Mouse (Mus musculus) heart, adult 2 months (tissue): ENCODE measurements around the gene Kank1. TPM values are rescaled to one million over a fixed set of nuclear protein-coding genes. Genes with fewer than 3 reads are reported as not detected.

ENCODE experiments used
- DNase-seq, 2 experiments: peaks; one replicate each; pipeline ENCODE4 v3.0.0; 2021
- H3K27ac ChIP-seq: fragments of 200-600 bp; 2 replicates; pipeline ENCODE4 v1.8.1; 2022
- H3K27me3 ChIP-seq: fragments of 200-500 bp; 2 replicates; pipeline ENCODE4 v1.6.1; 2012; ENCODE audit warnings: mild to moderate bottlenecking, low read length, inconsistent platforms, mixed read lengths; ENCODE audit not compliant: control insufficient read depth, insufficient read depth
- H3K36me3 ChIP-seq: fragments of 200-500 bp; 2 replicates; pipeline ENCODE4 v1.6.1; 2012; ENCODE audit warnings: low read length, inconsistent platforms; ENCODE audit not compliant: control insufficient read depth, insufficient read depth
- H3K4me1 ChIP-seq: fragments of 200-500 bp; 2 replicates; pipeline ENCODE4 v1.6.1; 2011; ENCODE audit warnings: low read length; ENCODE audit not compliant: control insufficient read depth, insufficient read depth
- H3K4me3 ChIP-seq: fragments of 200-600 bp; 2 replicates; pipeline ENCODE4 v1.8.1; 2022
- H3K79me2 ChIP-seq: fragments of 200-500 bp; replicated peaks from 2 replicates; pipeline ENCODE4 v1.6.1; 2012; ENCODE audit warnings: mild to moderate bottlenecking, inconsistent platforms, low read length, moderate library complexity, mixed read lengths; ENCODE audit not compliant: control insufficient read depth, insufficient read depth
- H3K9ac ChIP-seq: fragments of 200-500 bp; 2 replicates; pipeline ENCODE4 v1.6.1; 2012; ENCODE audit warnings: low read depth, mild to moderate bottlenecking, control low read depth, inconsistent platforms, low read length, mixed read lengths
- CTCF ChIP-seq: fragments of 200-600 bp; IDR thresholded peaks from 2 replicates; pipeline ENCODE4 v1.8.1; 2022; ENCODE audit warnings: antibody characterized with exemption, mild to moderate bottlenecking, moderate library complexity
- EP300 ChIP-seq: fragments of 200-500 bp; IDR thresholded peaks from 2 replicates; pipeline ENCODE4 v1.6.1; 2011; ENCODE audit warnings: low read depth, low read length, control low read depth; ENCODE audit not compliant: insufficient read depth
- POLR2A ChIP-seq: fragments of 200-500 bp; IDR thresholded peaks from 2 replicates; pipeline ENCODE4 v1.6.1; 2011; ENCODE audit warnings: mild to moderate bottlenecking, low read depth, low read length, control low read depth; ENCODE audit not compliant: insufficient read depth
- WGBS: fragments of 180-500 bp; shearing (Covaris S2); methylation state at CpG from one replicate; pipeline ENCODE4 v1.1.7; 2018; 5-methylcytosine and 5-hydroxymethylcytosine counted together
- intact Hi-C: fragments of 180-260 bp; cut with DNase I; formaldehyde crosslinking; loops from one replicate; pipeline ENCODE4 v1.15.1; 2025
- polyA plus RNA-seq: library from polyadenylated mRNA; depleted of rRNA; stranded (reverse); fragments of >200 nt; gene quantifications from 2 replicates; pipeline ENCODE4 v1.2.3, GENCODE M21; 2012
- total RNA-seq, 2 experiments: library from RNA; stranded (reverse); gene quantifications; 2 replicates each; pipeline ENCODE4 v1.2.3; 2021

The Kank1 gene
- total and polyA plus RNA-seq, 3 experiments: 37.2 to 43.9 (median 37.3) TPM

GRCm38 (mm10) chr19:25438246-25438645, 201.5 kb downstream of the Kank1 start:
- intact Hi-C loops: no loop called here
- no peak for TF ChIP-seq POLR2A
- no peak for TF ChIP-seq EP300
- TF ChIP-seq CTCF: no peak
- no peaks in the 10 kb centered on the region for H3K36me3 ChIP-seq
- H3K4me1 ChIP-seq: peaks cover 4% of the 10 kb centered on the region
- H3K27ac ChIP-seq: no peak overlapping the region
- no peaks in the 10 kb centered on the region for H3K27me3 ChIP-seq
- no peak for DNase-seq
- H3K79me2 ChIP-seq: no peaks in the 10 kb centered on the region
- H3K4me3 ChIP-seq: no peak overlapping the region
- no peak overlapping the region for H3K9ac ChIP-seq
- 95% methylated on average over 6 of the region's 6 CpGs for WGBS

GRCm38 (mm10) chr19:25439807-25440206, 203.0 kb downstream of the Kank1 start:
- no peaks in the 10 kb centered on the region for H3K79me2 ChIP-seq
- H3K4me3 ChIP-seq: no peak overlapping the region
- 75% methylated on average over 6 of the region's 6 CpGs for WGBS
- no peak for TF ChIP-seq EP300
- no peaks in the 10 kb centered on the region for H3K36me3 ChIP-seq
- H3K4me1 ChIP-seq: peaks cover 4% of the 10 kb centered on the region
- no peak overlapping the region for H3K27ac ChIP-seq
- H3K9ac ChIP-seq: no peak overlapping the region
- no peaks in the 10 kb centered on the region for H3K27me3 ChIP-seq
- DNase-seq: no peak
- intact Hi-C loops: no loop called here

- Histone ChIP-seq H3K27ac (no peak overlapping the region), H3K36me3 (no peaks in the 10 kb centered on the region), H3K4me1 (peaks cover 2% of the 10 kb centered on the region), H3K4me3 (no peak overlapping the region), H3K9ac (no peak overlapping the region), H3K27me3 (no peaks in the 10 kb centered on the region), H3K79me2 (no peaks in the 10 kb centered on the region)
- no peak for TF ChIP-seq POLR2A
- 47% methylated on average over 4 of the region's 4 CpGs for WGBS
- no peak for DNase-seq
- intact Hi-C loops: no loop called here
Measured at GRCm38 (mm10) chr19:25440736-25441135, 204.0 kb downstream of the Kank1 start.

GRCm38 (mm10) chr19:25445054-25445453, 208.3 kb downstream of the Kank1 start:
- 25% methylated on average over 7 of the region's 7 CpGs for whole genome bisulfite sequencing
- H3K4me1 ChIP-seq: no peaks in the 10 kb centered on the region; the same call in 1 of the 2 replicates
- H3K79me2 ChIP-seq: no peaks in the 10 kb centered on the region
- H3K36me3 ChIP-seq: no peaks in the 10 kb centered on the region
- H3K27me3 ChIP-seq: no peaks in the 10 kb centered on the region
- peak; percentile 73; the same call in 1 of the 2 replicates for TF ChIP-seq EP300
- no peak for TF ChIP-seq POLR2A
- peak; percentile 94 for TF ChIP-seq CTCF
- H3K4me3 ChIP-seq: no peak overlapping the region
- H3K27ac ChIP-seq: no peak overlapping the region
- H3K9ac ChIP-seq: no peak overlapping the region
- intact Hi-C loops: loop anchor here (1.0 kb wide), 1 partner anchor 104 kb away; no protein-coding TSS in a partner anchor
- peak; percentile 61 to 63 for DNase-seq

- intact Hi-C loops: loop anchor here (1.0 kb wide), 1 partner anchor 105 kb away; no protein-coding TSS in a partner anchor
- TF ChIP-seq CTCF: no peak
- TF ChIP-seq POLR2A: no peak
- TF ChIP-seq EP300: no peak
- no peaks in the 10 kb centered on the region for H3K36me3 ChIP-seq
- no peak overlapping the region for H3K4me3 ChIP-seq
- H3K4me1 ChIP-seq: no peaks in the 10 kb centered on the region; the same call in 1 of the 2 replicates
- H3K27ac ChIP-seq: no peak overlapping the region
- H3K27me3 ChIP-seq: no peaks in the 10 kb centered on the region
- WGBS: 48% methylated on average over 8 of the region's 8 CpGs
- H3K9ac ChIP-seq: no peak overlapping the region
- H3K79me2 ChIP-seq: no peaks in the 10 kb centered on the region
- DNase-seq: no peak
Measured at GRCm38 (mm10) chr19:25445842-25446241, 209.1 kb downstream of the Kank1 start.

- Histone ChIP-seq H3K4me3 (peak overlapping the region; percentile 20), H3K27ac (peak overlapping the region; percentile 70), H3K9ac (no peak overlapping the region), H3K36me3 (no peaks in the 10 kb centered on the region), H3K79me2 (no peaks in the 10 kb centered on the region), H3K27me3 (no peaks in the 10 kb centered on the region), H3K4me1 (no peaks in the 10 kb centered on the region; the same call in 1 of the 2 replicates)
- intact Hi-C loops: no loop called here
- WGBS: 72% methylated on average over 2 of the region's 2 CpGs
- no peak for TF ChIP-seq EP300
- no peak for TF ChIP-seq POLR2A
- TF ChIP-seq CTCF: no peak
- DNase-seq: no peak
Measured at GRCm38 (mm10) chr19:25446683-25447082, 209.9 kb downstream of the Kank1 start.
